Mouse (Mus musculus) limb, embryonic 10.5 days (tissue): ENCODE data around the gene Ube2v1. TPM values are rescaled to one million over a fixed set of nuclear protein-coding genes. Genes with fewer than 3 reads are reported as not detected.

Source experiments
- microRNA-seq: library from miRNA; unstranded; fragments of <30 nt; microRNA quantifications from one replicate; pipeline ENCODE4, GENCODE M21; 2017
- polyA plus RNA-seq: library from polyadenylated mRNA; unstranded; fragments of >200 nt; fragmentation: Nextera tagmentation; extraction: Ambion mirVana; gene quantifications from 2 replicates; pipeline ENCODE4 v1.2.1, GENCODE M21; 2016

The Ube2v1 gene
- polyA plus RNA-seq, 1 experiment from 2014 or later = 375 TPM

Small RNAs within 50 kb of the gene (microRNA-seq; reads per million reads assigned to microRNA genes)
- gene Gm22355 = not detected

Other genes with a start within 250 kb of the Ube2v1 start
- 28.2 and 32.0 TPM in 2 replicates for gene Slc9a8, start 210.4 kb downstream of the Ube2v1 start, polyA plus RNA-seq
- gene Rnf114, start 139.4 kb downstream of the Ube2v1 start, polyA plus RNA-seq = 130 and 131 TPM in 2 replicates
- 19.5 and 21.5 TPM in 2 replicates for gene Spata2, start 139.2 kb downstream of the Ube2v1 start, polyA plus RNA-seq
- gene Snai1, start 93.9 kb downstream of the Ube2v1 start, polyA plus RNA-seq = 94.9 and 118 TPM in 2 replicates
- gene Gm20431, start 29.4 kb upstream of the Ube2v1 start, polyA plus RNA-seq = 1.0 and 4.0 TPM in 2 replicates
- 1.2 and 2.2 TPM in 2 replicates for gene Cebpb, start 56.8 kb upstream of the Ube2v1 start, polyA plus RNA-seq
- gene Tmem189, start 57.7 kb upstream of the Ube2v1 start, polyA plus RNA-seq = 41.9 and 43.2 TPM in 2 replicates